Mouse (Mus musculus) 3T3-L1 (cell line): ENCODE measurements around the gene Ugt2a3.
"Not testable (repeated sequence)": the region's sequence is repeated elsewhere in the genome, so short reads cannot be mapped to it uniquely, and the experiment has no call there.

ENCODE experiments used
- DNase-seq: peaks from one replicate; pipeline ENCODE4 v3.0.0-alpha.2; 2015; ENCODE audit warnings: low read depth, low spot score

Gene Ugt2a3

DNA sequence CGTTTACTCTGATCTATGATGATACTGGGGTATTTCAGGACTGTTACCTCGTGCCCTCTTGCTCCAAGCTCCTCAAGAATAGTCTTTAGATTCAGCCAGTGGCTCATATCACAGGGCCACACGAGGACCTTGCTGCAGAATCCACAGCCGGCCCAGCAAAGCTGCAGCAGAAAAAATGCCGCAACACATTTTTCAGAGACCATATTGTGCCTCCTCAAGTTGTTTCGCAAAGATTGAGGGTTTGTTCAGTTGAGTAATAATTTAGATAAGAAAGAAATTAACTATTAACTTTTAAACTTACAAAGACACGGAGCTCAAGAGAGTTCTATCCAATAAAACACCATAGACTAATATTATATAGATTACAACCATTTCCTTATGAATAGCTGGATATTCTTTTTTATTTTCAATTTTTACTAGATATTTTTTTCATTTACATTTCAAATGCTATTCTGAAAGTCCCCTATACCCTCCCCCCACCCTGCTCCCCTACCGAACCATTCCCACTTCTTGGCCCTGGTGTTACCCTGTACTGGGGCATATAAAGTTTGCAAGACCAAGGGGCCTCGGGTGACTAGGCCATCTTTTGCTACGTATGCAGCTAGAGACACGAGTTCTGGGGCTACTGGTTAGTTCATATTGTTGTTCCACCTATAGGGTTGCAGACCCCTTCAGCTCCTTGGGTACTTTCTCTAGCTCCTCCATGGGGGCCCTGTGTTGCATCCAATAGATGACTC lies at the start of gene Ugt2a3:
Ugt2a3 (minus strand) TSS at position 235 of the 737 bp plus-strand sequence.
- DNase-seq = no peak

GRCm38 (mm10) chr5:87380234-87380633 lies 43.2 kb upstream of the Ugt2a3 start:
- no peak for DNase-seq

GRCm38 (mm10) chr5:87379825-87380224 lies 42.8 kb upstream of the Ugt2a3 start:
- no peak for DNase-seq

GRCm38 (mm10) chr5:87375874-87376383 lies 38.9 kb upstream of the Ugt2a3 start:
- DNase-seq = no peak

DNA sequence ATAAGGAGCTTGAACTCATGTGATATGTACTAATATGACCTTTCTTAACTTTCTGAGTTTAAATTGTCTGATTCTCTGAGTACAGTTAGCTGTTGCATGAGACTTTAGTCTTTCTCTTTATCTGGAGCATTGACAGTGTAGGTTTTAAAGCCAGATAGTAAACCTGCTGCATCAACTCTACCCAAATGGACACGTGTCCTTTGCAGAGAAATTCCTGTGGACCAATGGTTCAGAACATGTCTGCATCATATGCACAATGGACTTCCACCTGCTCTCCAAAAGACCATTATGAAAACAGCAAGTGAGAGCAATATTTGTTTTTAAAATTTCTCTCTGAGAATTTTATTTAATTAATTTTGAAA lies 36.5 kb upstream of the Ugt2a3 start:
- DNase-seq = no peak

DNA sequence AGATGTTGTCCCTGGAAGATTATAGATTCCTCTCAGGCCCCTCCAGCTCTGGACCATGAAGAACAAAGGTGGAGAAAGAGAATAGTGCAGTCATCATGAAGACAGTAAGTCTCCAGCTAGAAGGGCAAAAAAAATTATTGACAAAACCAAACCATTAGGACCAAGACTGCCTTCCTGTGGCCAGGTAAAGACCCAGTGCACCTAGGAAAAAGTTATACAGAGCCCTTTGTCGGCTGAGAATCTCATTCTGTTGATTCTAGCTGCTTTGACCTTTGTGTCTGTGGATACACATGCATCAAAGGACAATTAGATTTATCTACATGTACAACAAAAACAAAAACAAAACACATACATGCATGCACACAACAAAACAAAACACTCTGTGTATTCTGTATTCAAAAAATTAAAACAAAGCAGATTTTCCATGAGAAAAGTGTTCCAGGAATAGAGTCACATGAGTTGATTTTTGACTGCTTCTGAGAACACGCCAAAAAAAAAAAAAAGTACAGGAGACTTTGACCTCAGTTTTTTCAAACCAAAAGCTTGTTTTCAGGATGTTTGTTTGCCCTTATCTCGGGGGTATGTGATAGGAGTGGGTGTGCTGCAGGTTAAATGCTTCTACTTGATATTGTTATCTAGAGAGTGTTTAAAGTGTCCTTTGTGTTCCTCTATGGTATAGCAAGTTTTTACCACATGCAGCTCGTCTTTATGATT lies 36.0 kb upstream of the Ugt2a3 start:
- DNase-seq = not testable (repeated sequence)

DNA sequence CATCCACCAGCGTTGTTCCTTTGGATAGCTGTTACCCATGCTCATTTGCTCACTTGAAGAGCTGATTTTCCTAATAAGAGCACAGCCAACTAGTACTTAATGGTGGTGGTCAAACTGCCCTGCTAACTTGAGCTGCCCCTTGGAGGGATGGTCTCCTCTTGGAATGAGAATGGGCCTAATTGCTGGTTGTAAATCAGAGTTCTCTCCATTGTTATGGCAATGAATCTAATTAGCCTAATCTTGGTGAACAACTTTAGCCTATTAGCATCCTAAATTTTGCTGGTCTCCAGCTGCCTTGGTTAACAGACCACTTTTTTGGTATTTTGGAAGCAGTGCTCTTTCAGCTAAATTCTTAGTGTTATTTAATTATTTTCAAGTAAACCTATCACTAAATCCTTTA lies 13.4 kb upstream of the Ugt2a3 start:
- no peak for DNase-seq

DNA sequence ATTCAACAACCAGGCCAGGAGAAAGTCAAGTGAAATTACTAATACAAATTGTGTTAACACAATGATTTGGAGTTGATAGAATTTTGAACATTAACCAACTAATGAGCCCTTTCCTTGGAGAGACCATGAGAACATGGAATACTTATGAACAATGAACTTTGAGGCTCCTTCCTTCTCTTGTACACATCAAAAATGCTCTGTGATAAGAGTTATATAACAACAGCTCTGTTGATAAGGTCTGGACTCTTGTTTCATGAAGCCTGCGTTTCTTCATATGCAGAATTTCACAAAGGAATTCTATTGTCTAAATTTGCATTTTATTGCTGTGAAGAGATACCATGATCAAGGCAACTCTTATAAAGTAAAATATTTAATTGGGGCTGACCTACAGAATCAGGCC lies 12.2 kb upstream of the Ugt2a3 start:
- not testable (repeated sequence) for DNase-seq

GRCm38 (mm10) chr5:87347479-87348078 lies 10.6 kb upstream of the Ugt2a3 start:
- DNase-seq = not testable (repeated sequence)

DNA sequence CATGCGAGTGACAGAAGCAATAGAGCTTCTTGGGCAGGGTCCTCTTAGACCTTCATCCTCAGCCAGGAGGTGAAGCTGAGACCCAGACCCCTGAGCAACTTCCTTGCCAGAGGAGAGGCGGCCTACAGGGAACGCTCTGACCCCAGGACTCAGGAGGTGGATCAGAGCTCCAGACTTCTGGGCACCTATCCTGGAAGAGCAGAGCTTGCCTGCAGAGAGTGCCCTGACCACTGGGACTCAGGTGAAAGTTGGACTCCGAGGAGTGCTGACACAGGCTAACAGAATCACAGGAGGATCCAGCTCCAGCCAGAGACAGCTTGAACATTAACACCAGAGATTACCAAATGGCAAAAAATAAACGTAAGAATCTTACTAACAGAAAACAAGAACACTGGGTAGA lies 3.5 kb upstream of the Ugt2a3 start:
- no peak for DNase-seq

DNA sequence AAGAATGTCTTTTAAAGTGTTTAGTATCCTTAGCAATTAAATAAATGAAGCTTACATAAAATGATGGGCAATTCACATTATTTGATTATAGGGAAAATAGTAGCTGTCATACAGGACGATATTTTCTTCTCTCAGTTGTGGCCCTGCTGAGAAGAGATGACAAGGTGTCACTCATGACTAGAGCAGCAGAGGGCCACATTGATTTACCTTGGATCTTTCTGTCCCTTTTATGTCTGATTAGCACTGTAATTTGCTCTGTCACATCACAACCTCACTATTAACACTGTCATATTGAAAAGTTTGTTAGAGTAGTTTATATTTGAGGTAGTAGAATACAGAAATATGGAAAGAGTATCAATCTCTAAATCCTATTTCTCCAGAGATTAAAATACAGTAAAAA lies 1.8 kb downstream of the Ugt2a3 start:
- DNase-seq = no peak

GRCm38 (mm10) chr5:87333584-87333983 lies 3.4 kb downstream of the Ugt2a3 start:
- peak; percentile 42 for DNase-seq

DNA sequence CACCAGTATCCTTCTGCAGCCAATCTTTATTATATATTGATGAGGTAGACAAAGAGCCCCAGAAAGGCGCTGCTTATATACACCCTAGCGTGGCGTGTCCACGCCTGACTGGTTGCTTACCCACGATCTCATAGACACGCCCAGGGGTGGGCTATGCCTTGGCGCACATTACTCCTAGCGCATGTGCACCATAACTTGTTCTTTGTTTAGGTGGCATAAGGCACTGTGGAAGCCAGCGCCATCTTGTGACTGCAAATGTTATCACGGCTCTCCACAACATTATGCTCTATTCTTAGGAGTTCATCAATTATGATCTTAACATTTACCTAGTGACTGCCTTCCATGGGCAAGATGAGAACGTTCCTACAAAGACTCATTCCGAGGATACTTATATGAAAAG lies 25.6 kb downstream of the Ugt2a3 start:
- no peak for DNase-seq

DNA sequence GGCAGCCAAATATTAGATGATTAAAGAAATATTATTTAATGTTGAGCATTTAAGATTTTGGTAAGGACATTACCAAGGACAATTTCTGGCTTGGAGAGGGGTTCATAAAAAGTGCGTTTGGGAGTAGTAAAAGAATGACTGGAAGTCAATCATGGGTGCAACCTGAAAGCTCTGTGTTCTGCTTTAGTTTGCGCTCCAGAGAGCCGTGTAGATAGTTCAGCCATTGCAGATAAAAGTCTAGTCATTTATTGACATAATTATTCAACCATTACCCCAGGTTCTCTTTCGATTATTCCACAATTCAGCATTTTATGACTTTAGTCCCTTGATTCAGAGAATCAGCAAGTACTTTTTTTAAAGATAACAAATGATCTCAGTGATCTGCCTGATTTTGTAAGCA lies 50.8 kb downstream of the Ugt2a3 start:
- DNase-seq = not testable (repeated sequence)

GRCm38 (mm10) chr5:87275986-87276385 lies 61.0 kb downstream of the Ugt2a3 start:
- not testable (repeated sequence) for DNase-seq

DNA sequence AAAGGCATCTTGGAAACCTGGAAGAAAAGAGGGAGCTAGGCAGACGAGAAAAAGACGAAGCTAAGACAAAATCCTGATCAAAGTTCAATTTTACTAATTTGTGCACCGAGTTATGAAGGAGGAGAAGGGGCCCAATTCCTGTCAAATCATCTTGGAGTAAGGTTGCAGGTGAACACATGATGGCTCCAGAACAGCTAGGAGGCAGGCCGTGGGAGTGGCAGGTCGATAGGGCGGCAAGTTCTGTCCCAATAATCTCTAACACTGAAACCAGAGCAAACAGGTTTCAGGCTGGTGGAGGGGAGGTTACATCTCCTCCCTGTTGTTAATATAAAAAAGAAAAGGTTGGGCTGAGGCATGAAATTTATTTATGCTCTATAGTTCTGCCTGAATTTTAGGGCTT lies 61.4 kb downstream of the Ugt2a3 start:
- DNase-seq = no peak
